Mouse (Mus musculus) heart, embryonic 10.5 days (tissue): ENCODE data around the gene BC049352. TPM values are rescaled to one million over a fixed set of nuclear protein-coding genes. Genes with fewer than 3 reads are reported as not detected.

Source experiments
- DNase-seq: peaks from one replicate; pipeline ENCODE4 v3.0.0-alpha.2; 2017; ENCODE audit warnings: low spot score
- H3K27ac ChIP-seq: fragments of 300-500 bp; sonication (generic); 2 replicates; pipeline ENCODE4 v1.5.1; 2016; ENCODE audit warnings: mild to moderate bottlenecking
- H3K27me3 ChIP-seq: fragments of 300-500 bp; sonication (generic); 2 replicates; pipeline ENCODE4 v1.6.1; 2016; ENCODE audit warnings: mild to moderate bottlenecking; ENCODE audit not compliant: poor library complexity, insufficient read depth, severe bottlenecking
- H3K36me3 ChIP-seq: fragments of 300-500 bp; sonication (generic); 2 replicates; pipeline ENCODE4 v1.6.1; 2016; ENCODE audit warnings: mild to moderate bottlenecking, moderate library complexity
- H3K4me1 ChIP-seq: fragments of 300-500 bp; sonication (generic); 2 replicates; pipeline ENCODE4 v1.6.1; 2016; ENCODE audit warnings: mild to moderate bottlenecking
- H3K4me3 ChIP-seq: fragments of 300-500 bp; sonication (generic); 2 replicates; pipeline ENCODE4 v1.5.1; 2016; ENCODE audit warnings: mild to moderate bottlenecking, moderate library complexity
- H3K9me3 ChIP-seq: fragments of 300-500 bp; sonication (generic); 2 replicates; pipeline ENCODE4 v1.6.1; 2016; ENCODE audit warnings: mild to moderate bottlenecking, moderate library complexity
- WGBS: fragments of 180-500 bp; shearing (Covaris S2); methylation state at CpG from one replicate; pipeline ENCODE4 v1.1.7; 2016; 5-methylcytosine and 5-hydroxymethylcytosine counted together
- polyA plus RNA-seq: library from polyadenylated mRNA; unstranded; fragments of >200 nt; fragmentation: Nextera tagmentation; extraction: Ambion mirVana; gene quantifications from 2 replicates; pipeline ENCODE4 v1.2.1, GENCODE M21; 2016

BC049352 gene
- not detected in 2 replicates for polyA plus RNA-seq

GRCm38 (mm10) chr9:45181770-45182169 is at the start of gene BC049352:
BC049352 (plus strand) TSS chr9:45182007.
- 29% methylated on average over 2 of the region's 2 CpGs for WGBS
- no peak within 1 kb of the TSS for H3K4me3 ChIP-seq
- H3K27me3 ChIP-seq = peaks cover 29% of the 10 kb centered on the region
- no peaks in the 10 kb centered on the region for H3K9me3 ChIP-seq
- no peaks in the 10 kb centered on the region for H3K36me3 ChIP-seq
- H3K4me1 ChIP-seq = no peaks in the 10 kb centered on the region
- H3K27ac ChIP-seq = no peak within 1 kb of the TSS
- no peak for DNase-seq

- DNase-seq = no peak
- no peaks in the 10 kb centered on the region for H3K9me3 ChIP-seq
- no peak overlapping the region for H3K27ac ChIP-seq
- no peak overlapping the region for H3K4me3 ChIP-seq
- peaks cover 55% of the 10 kb centered on the region for H3K4me1 ChIP-seq
- H3K27me3 ChIP-seq = peaks cover 63% of the 10 kb centered on the region
- WGBS = 16% methylated on average over 5 of the region's 5 CpGs
- no peaks in the 10 kb centered on the region for H3K36me3 ChIP-seq
These were observed 48.1 kb upstream of the BC049352 start for GRCm38 (mm10) chr9:45133484-45134310.

- Histone ChIP-seq H3K27ac (peak overlapping the region; percentile 86), H3K4me1 (peaks cover 75% of the 10 kb centered on the region), H3K4me3 (peak overlapping the region; percentile 6; the same call in 1 of the 2 replicates), H3K9me3 (no peaks in the 10 kb centered on the region), H3K36me3 (no peaks in the 10 kb centered on the region), H3K27me3 (peaks cover 69% of the 10 kb centered on the region)
- peak; percentile 81 for DNase-seq
- 3% methylated on average over 7 of the region's 7 CpGs for WGBS
These were observed 45.2 kb upstream of the BC049352 start for GRCm38 (mm10) chr9:45136442-45137169.

- under 1% methylated on average over 75 of the region's 76 CpGs for WGBS
- no peaks in the 10 kb centered on the region for H3K36me3 ChIP-seq
- H3K4me1 ChIP-seq = peaks cover 78% of the 10 kb centered on the region
- no peaks in the 10 kb centered on the region for H3K9me3 ChIP-seq
- peaks cover 79% of the 10 kb centered on the region for H3K27me3 ChIP-seq
- no peak for DNase-seq
- H3K4me3 ChIP-seq = peak within 1 kb of the TSS; percentile 69
- peak within 1 kb of the TSS; percentile 86 for H3K27ac ChIP-seq
These were observed 43.4 kb upstream of the BC049352 start, which contains the start of gene Scn4b for GRCm38 (mm10) chr9:45138191-45139032. Scn4b (plus strand) TSS chr9:45138395.

- H3K27ac ChIP-seq = peak overlapping the region; percentile 86; the same call in 1 of the 2 replicates
- H3K27me3 ChIP-seq = peaks cover 84% of the 10 kb centered on the region
- H3K4me1 ChIP-seq = peaks cover 73% of the 10 kb centered on the region
- H3K4me3 ChIP-seq = peak overlapping the region; percentile 69
- H3K9me3 ChIP-seq = no peaks in the 10 kb centered on the region
- WGBS = 4% methylated on average over 7 of the region's 7 CpGs
- no peak for DNase-seq
- H3K36me3 ChIP-seq = no peaks in the 10 kb centered on the region
These were observed 42.7 kb upstream of the BC049352 start for GRCm38 (mm10) chr9:45139082-45139481.

GRCm38 (mm10) chr9:45140945-45141344 is 40.9 kb upstream of the BC049352 start:
- Histone ChIP-seq H3K4me1 (peaks cover 65% of the 10 kb centered on the region), H3K27me3 (peaks cover 84% of the 10 kb centered on the region), H3K4me3 (no peak overlapping the region), H3K36me3 (no peaks in the 10 kb centered on the region), H3K9me3 (no peaks in the 10 kb centered on the region), H3K27ac (no peak overlapping the region)
- 60% methylated on average over 7 of the region's 7 CpGs for WGBS
- no peak for DNase-seq

GRCm38 (mm10) chr9:45142686-45143085 is 39.1 kb upstream of the BC049352 start:
- Histone ChIP-seq H3K27me3 (peaks cover 95% of the 10 kb centered on the region), H3K4me1 (peaks cover 49% of the 10 kb centered on the region), H3K27ac (no peak overlapping the region; the same call in 1 of the 2 replicates), H3K36me3 (no peaks in the 10 kb centered on the region), H3K9me3 (no peaks in the 10 kb centered on the region), H3K4me3 (no peak overlapping the region)
- WGBS = 53% methylated on average over 3 of the region's 3 CpGs
- DNase-seq = no peak

- DNase-seq = no peak
- Histone ChIP-seq H3K4me1 (peaks cover 28% of the 10 kb centered on the region), H3K27ac (no peak overlapping the region), H3K36me3 (no peaks in the 10 kb centered on the region), H3K27me3 (peaks cover 99% of the 10 kb centered on the region), H3K4me3 (peak overlapping the region; percentile 59), H3K9me3 (no peaks in the 10 kb centered on the region)
- WGBS = 7% methylated on average over 27 of the region's 27 CpGs
These were observed 36.1 kb upstream of the BC049352 start for GRCm38 (mm10) chr9:45145533-45146266.

GRCm38 (mm10) chr9:45146267-45146597 is 35.6 kb upstream of the BC049352 start:
- no peak for DNase-seq
- Histone ChIP-seq H3K9me3 (no peaks in the 10 kb centered on the region), H3K27me3 (peaks cover 99% of the 10 kb centered on the region), H3K4me1 (peaks cover 24% of the 10 kb centered on the region), H3K4me3 (peak overlapping the region; percentile 59), H3K27ac (no peak overlapping the region), H3K36me3 (no peaks in the 10 kb centered on the region)
- WGBS = under 1% methylated on average over 5 of the region's 5 CpGs

- H3K27me3 ChIP-seq = peaks cover 58% of the 10 kb centered on the region
- H3K9me3 ChIP-seq = no peaks in the 10 kb centered on the region
These were observed 30.9 kb upstream of the BC049352 start for GRCm38 (mm10) chr9:45150933-45151332.

GRCm38 (mm10) chr9:45153361-45153760 is 28.4 kb upstream of the BC049352 start:
- Histone ChIP-seq H3K9me3 (no peaks in the 10 kb centered on the region), H3K4me3 (no peak overlapping the region), H3K27me3 (peaks cover 35% of the 10 kb centered on the region), H3K4me1 (no peaks in the 10 kb centered on the region), H3K27ac (no peak overlapping the region), H3K36me3 (no peaks in the 10 kb centered on the region)
- 66% methylated on average over 7 of the region's 7 CpGs for WGBS
- no peak for DNase-seq

More at GRCm38 (mm10) chr9:45150933-45151332, 30.9 kb upstream of the BC049352 start:
- Histone ChIP-seq H3K4me3 (no peak overlapping the region), H3K36me3 (no peaks in the 10 kb centered on the region), H3K4me1 (0 out of 2 replicates have a peak, but pooled peaks cover 2% of the 10 kb centered on the region), H3K27ac (no peak overlapping the region)
- 59% methylated on average over 1 of the region's 1 CpGs for WGBS
- DNase-seq = no peak

- H3K4me1 ChIP-seq = no peaks in the 10 kb centered on the region
- no peak overlapping the region for H3K27ac ChIP-seq
- no peak for DNase-seq
- H3K27me3 ChIP-seq = no peaks in the 10 kb centered on the region
- WGBS = 59% methylated on average over 5 of the region's 5 CpGs
- 0 out of 2 replicates have a peak, but pooled peaks cover 4% of the 10 kb centered on the region for H3K9me3 ChIP-seq
- no peak overlapping the region for H3K4me3 ChIP-seq
- no peaks in the 10 kb centered on the region for H3K36me3 ChIP-seq
These were observed 13.9 kb upstream of the BC049352 start for GRCm38 (mm10) chr9:45167903-45168302.
